Mouse (Mus musculus) liver, embryonic 14.5 days (tissue): ENCODE measurements around the gene Dnm2. TPM values are rescaled to one million over a fixed set of nuclear protein-coding genes. Genes with fewer than 3 reads are reported as not detected.

ENCODE experiments used
- ATAC-seq: fragments of 200-750 bp; cut with Nextera tagmentation; 2 replicates; pipeline ENCODE4 v1.8.0; 2017; ENCODE audit warnings: moderate number of reproducible peaks, mild to moderate bottlenecking, moderate library complexity; ENCODE audit not compliant: insufficient read depth
- DNase-seq, 3 experiments: peaks; one replicate each; pipeline ENCODE4 v3.0.0-alpha.2; 2012 to 2013; ENCODE audit warnings: low read depth in 3 of 3, low spot score in 3 of 3
- H3K27ac ChIP-seq: fragments of 300-500 bp; sonication (generic); 2 replicates; pipeline ENCODE4 v1.5.1; 2014; ENCODE audit warnings: moderate library complexity, mild to moderate bottlenecking, control low read depth, inconsistent platforms
- H3K27me3 ChIP-seq: fragments of 300-500 bp; sonication (generic); 2 replicates; pipeline ENCODE4 v1.6.1; 2014; ENCODE audit warnings: mild to moderate bottlenecking, low read length, moderate library complexity; ENCODE audit not compliant: control insufficient read depth, insufficient read depth
- H3K36me3 ChIP-seq: fragments of 300-500 bp; sonication (generic); replicated peaks from 2 replicates; pipeline ENCODE4 v1.6.1; 2014; ENCODE audit warnings: low read depth; ENCODE audit not compliant: control insufficient read depth, insufficient read depth
- H3K4me1 ChIP-seq, 2 experiments: fragments of 200-500 bp in 1 of 2; fragments of 300-500 bp in 1 of 2; sonication (generic) in 1 of 2; replicated peaks; 2 replicates each; pipeline ENCODE4 v1.6.1; 2012 to 2014; ENCODE audit warnings: antibody characterized with exemption in 1 of 2, inconsistent platforms in 1 of 2, low read length in 1 of 2; ENCODE audit not compliant: control insufficient read depth in 2 of 2, insufficient read depth in 2 of 2
- H3K4me2 ChIP-seq: fragments of 300-500 bp; sonication (generic); 2 replicates; pipeline ENCODE4 v1.6.1; 2014; ENCODE audit warnings: low read depth, mild to moderate bottlenecking, control low read depth, moderate library complexity
- H3K4me3 ChIP-seq, 2 experiments: fragments of 200-500 bp in 1 of 2; fragments of 300-500 bp in 1 of 2; sonication (generic) in 1 of 2; 2 replicates each; pipeline ENCODE4 v1.5.1; 2012 to 2014; ENCODE audit warnings: low read depth in 2 of 2, low read length in 2 of 2, mild to moderate bottlenecking in 2 of 2, control low read depth in 1 of 2, inconsistent platforms in 1 of 2, moderate library complexity in 1 of 2; ENCODE audit not compliant: insufficient read depth in 1 of 2
- H3K9ac ChIP-seq: fragments of 300-500 bp; sonication (generic); replicated peaks from 2 replicates; pipeline ENCODE4 v1.6.1; 2014; ENCODE audit warnings: mild to moderate bottlenecking, control low read depth, moderate library complexity
- H3K9me3 ChIP-seq: fragments of 300-500 bp; sonication (generic); 2 replicates; pipeline ENCODE4 v1.6.1; 2016; ENCODE audit warnings: low read length, mixed read lengths; ENCODE audit not compliant: control insufficient read depth
- CTCF ChIP-seq: IDR thresholded peaks from 2 replicates; pipeline ENCODE4 v1.5.1; 2016; ENCODE audit warnings: antibody characterized with exemption, low read depth, control low read depth
- EP300 ChIP-seq: IDR thresholded peaks from 2 replicates; pipeline ENCODE4 v1.6.1; 2016; ENCODE audit warnings: antibody characterized with exemption, low read depth
- WGBS: fragments of 180-500 bp; shearing (Covaris S2); extraction: QIAGEN DNeasy Blood & Tissue Kit; methylation state at CpG from one replicate; pipeline ENCODE4 v1.1.7; 2014; ENCODE audit not compliant: insufficient replicate concordance; 5-methylcytosine and 5-hydroxymethylcytosine counted together
- polyA plus RNA-seq, 2 experiments: library from polyadenylated mRNA; depleted of rRNA in 1 of 2; stranded (reverse) in 1 of 2; unstranded in 1 of 2; fragments of >200 nt; fragmentation: Nextera tagmentation in 1 of 2; extraction: Ambion mirVana in 1 of 2; gene quantifications; 2 replicates each; pipeline versions ENCODE4 v1.2.1 to v1.2.3; 2012 to 2014

Gene Dnm2
- polyA plus RNA-seq, 2 experiments, result 31.6 to 36.8 TPM

- ATAC-seq, result no peak
- H3K27ac ChIP-seq, result no peak overlapping the region
- 88% methylated on average over 6 of the region's 6 CpGs for WGBS
These were observed 3.5 kb downstream of the Dnm2 start for GRCm38 (mm10) chr9:21428178-21428577.

GRCm38 (mm10) chr9:21430724-21431123, 6.0 kb downstream of the Dnm2 start:
- H3K4me1 ChIP-seq, result peaks cover 12 to 15% of the 10 kb centered on the region in 2 experiments

More at GRCm38 (mm10) chr9:21428178-21428577, 3.5 kb downstream of the Dnm2 start:
- Histone ChIP-seq H3K27me3 (no peaks in the 10 kb centered on the region), H3K4me1 (peaks cover 16 to 20% of the 10 kb centered on the region in 2 experiments), H3K4me2 (no peak overlapping the region), H3K9me3 (no peaks in the 10 kb centered on the region), H3K36me3 (no peaks in the 10 kb centered on the region; the same call in 1 of the 2 replicates), H3K4me3 (no peak overlapping the region), H3K9ac (no peak overlapping the region)
- TF ChIP-seq CTCF, result no peak
- no peak for TF ChIP-seq EP300
- DNase-seq, result no peak

GRCm38 (mm10) chr9:21432066-21432465, 7.4 kb downstream of the Dnm2 start:
- Histone ChIP-seq H3K4me3 (no peak overlapping the region), H3K9me3 (no peaks in the 10 kb centered on the region), H3K9ac (no peak overlapping the region), H3K4me2 (no peak overlapping the region), H3K27ac (no peak overlapping the region), H3K4me1 (peaks cover 8 to 18% of the 10 kb centered on the region in 2 experiments), H3K36me3 (no peaks in the 10 kb centered on the region; the same call in none of the 2 replicates), H3K27me3 (no peaks in the 10 kb centered on the region)
- DNase-seq, result no peak
- no peak for ATAC-seq
- WGBS, result 87% methylated on average over 7 of the region's 7 CpGs
- TF ChIP-seq EP300, result no peak
- no peak for TF ChIP-seq CTCF

More at GRCm38 (mm10) chr9:21430724-21431123, 6.0 kb downstream of the Dnm2 start:
- 71% methylated on average over 7 of the region's 7 CpGs for WGBS
- TF ChIP-seq CTCF, result no peak
- no peak for TF ChIP-seq EP300
- Histone ChIP-seq H3K9ac (no peak overlapping the region), H3K9me3 (no peaks in the 10 kb centered on the region), H3K4me2 (no peak overlapping the region), H3K4me3 (no peak overlapping the region), H3K27me3 (no peaks in the 10 kb centered on the region), H3K36me3 (no peaks in the 10 kb centered on the region; the same call in none of the 2 replicates), H3K27ac (no peak overlapping the region)
- DNase-seq (no peak), ATAC-seq (no peak)

GRCm38 (mm10) chr9:21433766-21434165, 9.1 kb downstream of the Dnm2 start:
- no peak overlapping the region for H3K4me3 ChIP-seq
- peaks cover 12 to 27% of the 10 kb centered on the region in 2 experiments for H3K4me1 ChIP-seq
- no peaks in the 10 kb centered on the region for H3K9me3 ChIP-seq
- H3K27ac ChIP-seq, result no peak overlapping the region
- H3K27me3 ChIP-seq, result no peaks in the 10 kb centered on the region
- ATAC-seq (no peak), DNase-seq (no peak)
- no peaks in the 10 kb centered on the region; the same call in none of the 2 replicates for H3K36me3 ChIP-seq
- WGBS, result 83% methylated on average over 8 of the region's 8 CpGs
- TF ChIP-seq EP300, result no peak
- TF ChIP-seq CTCF, result no peak
- no peak overlapping the region for H3K4me2 ChIP-seq
- no peak overlapping the region for H3K9ac ChIP-seq

- peaks cover 12 to 30% of the 10 kb centered on the region in 2 experiments for H3K4me1 ChIP-seq
- no peaks in the 10 kb centered on the region for H3K27me3 ChIP-seq
- H3K27ac ChIP-seq, result no peak overlapping the region
- H3K36me3 ChIP-seq, result no peaks in the 10 kb centered on the region; the same call in none of the 2 replicates
- WGBS, result 76% methylated on average over 2 of the region's 2 CpGs
- no peak overlapping the region for H3K9ac ChIP-seq
- no peak overlapping the region for H3K4me3 ChIP-seq
- DNase-seq (no peak), ATAC-seq (no peak)
- TF ChIP-seq EP300, result no peak
- no peak for TF ChIP-seq CTCF
- H3K4me2 ChIP-seq, result no peak overlapping the region
- H3K9me3 ChIP-seq, result no peaks in the 10 kb centered on the region
These were observed 9.7 kb downstream of the Dnm2 start for GRCm38 (mm10) chr9:21434410-21434809.
